Mouse (Mus musculus): ENCODE measurements around the gene Abce1. TPM values are rescaled to one million over a fixed set of nuclear protein-coding genes. Genes with fewer than 3 reads are reported as not detected.

Abce1 gene
- polyA plus RNA-seq, 1 experiment from 2014 or later = 160 TPM

DNA sequence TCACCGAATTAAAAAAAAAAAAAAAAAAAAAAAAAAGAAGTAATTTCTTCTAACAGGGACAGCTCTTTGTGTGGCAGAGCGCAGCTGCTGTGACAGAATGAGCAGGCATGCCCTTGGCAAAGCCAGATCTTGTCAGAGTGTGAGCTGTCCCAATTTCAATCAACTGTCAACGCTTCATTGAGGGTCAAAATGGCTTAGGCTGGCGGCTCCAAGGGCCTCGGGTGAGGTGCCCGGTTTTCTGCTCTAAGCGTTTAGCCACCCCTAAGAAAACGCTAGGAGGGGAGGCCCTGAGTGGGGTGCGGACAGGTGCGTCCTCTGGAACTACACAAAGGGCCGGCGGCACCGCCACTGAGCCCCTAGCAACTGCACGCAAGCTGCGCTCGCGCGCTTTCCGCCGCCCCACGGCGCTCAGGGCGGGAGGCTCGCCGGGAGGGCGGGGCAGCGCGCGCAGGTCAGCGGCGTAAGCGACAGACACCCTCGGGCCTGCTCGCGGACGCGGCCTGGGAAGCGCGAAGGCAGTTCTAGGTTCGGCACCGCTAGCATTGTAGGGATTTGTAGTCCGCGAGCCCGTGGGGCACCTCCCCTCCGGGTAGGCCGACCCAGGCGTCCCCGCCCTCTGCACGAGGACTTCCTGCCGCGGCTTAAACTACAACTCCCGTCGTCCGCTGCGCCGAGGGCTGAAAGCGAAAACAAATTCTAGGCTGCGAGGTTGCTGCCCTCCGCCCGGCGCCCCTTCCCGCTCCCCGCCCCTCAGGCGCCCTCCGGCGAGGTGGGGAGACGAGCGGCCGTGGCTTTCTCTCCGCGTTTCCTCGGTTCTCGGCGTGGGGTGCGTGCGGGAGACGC is 72.6 kb downstream of the Abce1 start:
- H3K36me3 ChIP-seq (replicated peaks; ENCODE audit: control insufficient read depth, insufficient read depth, low read depth, low read length) = no peaks in the 10 kb centered on the region
- peak; percentile 100 for ATAC-seq (replicated peaks; ENCODE audit: insufficient number of reproducible peaks, low FRiP score, low TSS enrichment, low read depth)
- H3K9me3 ChIP-seq (replicated peaks; ENCODE audit: control insufficient read depth, low read length) = no peaks in the 10 kb centered on the region
- under 1% methylated on average over 76 of the region's 77 CpGs for WGBS
- H3K4me1 ChIP-seq (ENCODE audit: control insufficient read depth, insufficient read depth, low read length) = no peaks in the 10 kb centered on the region
- H3K4me3 ChIP-seq (ENCODE audit: low read depth, low read length) = peak overlapping the region; percentile 92
- peak overlapping the region; percentile 73 for H3K4me2 ChIP-seq (ENCODE audit: low read depth, low read length)
- H3K9ac ChIP-seq (replicated peaks; ENCODE audit: low read length) = peak overlapping the region; percentile 89
- H3K27ac ChIP-seq (replicated peaks; ENCODE audit: low read depth, low read length) = peak overlapping the region; percentile 90
- H3K27me3 ChIP-seq (ENCODE audit: control insufficient read depth, insufficient read depth, low read length) = no peaks in the 10 kb centered on the region
- DNase-seq (ENCODE audit: low spot score) = peak; percentile 98

- H3K4me3 ChIP-seq (ENCODE audit: low read depth, low read length) = peak overlapping the region; percentile 92
- no peak for ATAC-seq (replicated peaks; ENCODE audit: insufficient number of reproducible peaks, low FRiP score, low TSS enrichment, low read depth)
- H3K9me3 ChIP-seq (replicated peaks; ENCODE audit: control insufficient read depth, low read length) = no peaks in the 10 kb centered on the region
- WGBS = 11% methylated on average over 11 of the region's 11 CpGs
- DNase-seq (ENCODE audit: low spot score) = no peak
- no peaks in the 10 kb centered on the region for H3K27me3 ChIP-seq (ENCODE audit: control insufficient read depth, insufficient read depth, low read length)
- no peaks in the 10 kb centered on the region for H3K36me3 ChIP-seq (replicated peaks; ENCODE audit: control insufficient read depth, insufficient read depth, low read depth, low read length)
- peak overlapping the region; percentile 73 for H3K9ac ChIP-seq (replicated peaks; ENCODE audit: low read length)
- H3K4me1 ChIP-seq (ENCODE audit: control insufficient read depth, insufficient read depth, low read length) = no peaks in the 10 kb centered on the region
- H3K27ac ChIP-seq (replicated peaks; ENCODE audit: low read depth, low read length) = no peak overlapping the region
- peak overlapping the region; percentile 73 for H3K4me2 ChIP-seq (ENCODE audit: low read depth, low read length)
Measured at GRCm38 (mm10) chr8:79638001-79638706, 73.4 kb downstream of the Abce1 start.

DNA sequence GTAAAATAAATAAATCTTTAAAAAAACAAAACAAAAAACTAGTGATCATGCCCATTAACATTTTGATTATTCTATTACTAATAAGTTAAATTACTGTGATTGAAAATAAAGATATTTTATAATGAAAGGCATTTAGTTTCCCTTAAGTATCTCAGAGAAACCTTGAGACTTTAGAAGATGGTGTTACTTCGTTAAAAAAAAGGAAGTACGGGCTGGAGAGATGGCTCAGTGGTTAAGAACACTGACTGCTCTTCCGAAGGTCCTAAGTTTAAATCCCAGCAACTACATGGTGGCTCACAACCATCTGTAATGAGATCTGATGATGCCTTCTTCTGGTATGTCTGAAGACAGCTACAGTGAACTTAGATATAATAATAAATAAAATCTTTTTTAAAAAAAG is 74.3 kb downstream of the Abce1 start:
- Histone ChIP-seq H3K9ac (replicated peaks; ENCODE audit: low read length) (no peak overlapping the region), H3K36me3 (replicated peaks; ENCODE audit: control insufficient read depth, insufficient read depth, low read depth, low read length) (no peaks in the 10 kb centered on the region), H3K27me3 (ENCODE audit: control insufficient read depth, insufficient read depth, low read length) (no peaks in the 10 kb centered on the region), H3K9me3 (replicated peaks; ENCODE audit: control insufficient read depth, low read length) (no peaks in the 10 kb centered on the region), H3K27ac (replicated peaks; ENCODE audit: low read depth, low read length) (no peak overlapping the region), H3K4me3 (ENCODE audit: low read depth, low read length) (no peak overlapping the region), H3K4me1 (ENCODE audit: control insufficient read depth, insufficient read depth, low read length) (no peaks in the 10 kb centered on the region), H3K4me2 (ENCODE audit: low read depth, low read length) (no peak overlapping the region)
- WGBS = 84% methylated on average over 3 of the region's 3 CpGs
- ATAC-seq (replicated peaks; ENCODE audit: insufficient number of reproducible peaks, low FRiP score, low TSS enrichment, low read depth) (no peak), DNase-seq (ENCODE audit: low spot score) (no peak)

DNA sequence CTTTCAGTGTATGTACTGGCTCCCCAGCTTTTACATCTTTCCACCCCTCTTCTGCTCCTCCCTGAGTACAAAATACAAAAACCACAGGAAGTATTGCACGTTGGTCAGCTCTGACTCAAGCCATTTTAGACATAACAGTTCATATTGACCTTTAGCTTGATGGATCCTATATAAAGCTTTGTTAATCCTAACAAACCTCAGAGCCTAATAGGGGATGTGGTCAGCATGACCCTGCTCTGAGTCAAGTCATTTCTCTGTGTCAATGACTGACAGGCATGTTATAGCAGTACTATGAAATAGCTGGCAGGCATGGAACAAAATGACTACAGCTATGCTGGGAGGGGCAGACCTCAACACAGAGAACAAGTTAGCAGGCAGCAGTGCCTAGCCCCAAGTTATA is 75.4 kb downstream of the Abce1 start:
- Histone ChIP-seq H3K4me1 (ENCODE audit: control insufficient read depth, insufficient read depth, low read length) (no peaks in the 10 kb centered on the region), H3K9me3 (replicated peaks; ENCODE audit: control insufficient read depth, low read length) (no peaks in the 10 kb centered on the region), H3K9ac (replicated peaks; ENCODE audit: low read length) (no peak overlapping the region), H3K4me2 (ENCODE audit: low read depth, low read length) (no peak overlapping the region), H3K27me3 (ENCODE audit: control insufficient read depth, insufficient read depth, low read length) (no peaks in the 10 kb centered on the region), H3K36me3 (replicated peaks; ENCODE audit: control insufficient read depth, insufficient read depth, low read depth, low read length) (no peaks in the 10 kb centered on the region), H3K4me3 (ENCODE audit: low read depth, low read length) (no peak overlapping the region), H3K27ac (replicated peaks; ENCODE audit: low read depth, low read length) (no peak overlapping the region)
- WGBS = 91% methylated on average over 1 of the region's 1 CpGs
- DNase-seq (ENCODE audit: low spot score) = no peak
- ATAC-seq (replicated peaks; ENCODE audit: insufficient number of reproducible peaks, low FRiP score, low TSS enrichment, low read depth) = no peak

DNA sequence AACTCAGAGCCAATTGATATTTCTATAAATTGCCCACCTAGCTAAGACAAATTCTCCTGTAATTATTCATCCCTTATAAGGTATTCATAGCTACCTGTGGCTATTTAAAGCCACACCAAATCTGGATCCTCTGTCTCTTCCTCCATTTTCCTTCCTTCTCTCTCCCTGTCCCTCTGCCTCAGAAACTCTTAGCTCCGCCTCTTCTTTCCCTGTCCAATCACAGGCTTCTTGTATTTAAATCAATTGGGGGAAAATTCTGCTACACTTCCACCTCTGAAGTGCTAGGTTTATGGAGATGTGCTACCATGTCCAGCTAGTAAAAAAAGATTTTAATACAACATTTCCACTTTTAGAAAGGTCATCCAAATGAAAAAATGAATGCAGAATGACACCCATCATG is 76.0 kb downstream of the Abce1 start:
- Histone ChIP-seq H3K36me3 (replicated peaks; ENCODE audit: control insufficient read depth, insufficient read depth, low read depth, low read length) (no peaks in the 10 kb centered on the region), H3K27ac (replicated peaks; ENCODE audit: low read depth, low read length) (no peak overlapping the region), H3K4me1 (ENCODE audit: control insufficient read depth, insufficient read depth, low read length) (no peaks in the 10 kb centered on the region), H3K9me3 (replicated peaks; ENCODE audit: control insufficient read depth, low read length) (no peaks in the 10 kb centered on the region), H3K4me2 (ENCODE audit: low read depth, low read length) (no peak overlapping the region), H3K27me3 (ENCODE audit: control insufficient read depth, insufficient read depth, low read length) (no peaks in the 10 kb centered on the region), H3K4me3 (ENCODE audit: low read depth, low read length) (no peak overlapping the region), H3K9ac (replicated peaks; ENCODE audit: low read length) (no peak overlapping the region)
- no peak for DNase-seq (ENCODE audit: low spot score)
- no peak for ATAC-seq (replicated peaks; ENCODE audit: insufficient number of reproducible peaks, low FRiP score, low TSS enrichment, low read depth)
- WGBS = 88% methylated on average over 1 of the region's 1 CpGs

Other genes starting within 250 kb of the Abce1 start
- 19.5 and 22.9 TPM in 2 replicates for gene Otud4, start 72.1 kb downstream of the Abce1 start, polyA plus RNA-seq (2014; fragmentation: Nextera tagmentation; extraction: Ambion mirVana)
- gene Anapc10, start 80 bp upstream of the Abce1 start, polyA plus RNA-seq (2014; fragmentation: Nextera tagmentation; extraction: Ambion mirVana) = 45.6 and 48.6 TPM in 2 replicates

Data from embryonic facial prominence, embryonic 11.5 days (tissue).